Mouse (Mus musculus) MEL (cell line): ENCODE results near the gene Arhgap28.

Experiments used
- CHD1 ChIP-seq: IDR thresholded peaks from 2 replicates; pipeline ENCODE4 v1.6.1; 2012; ENCODE audit warnings: low read depth, mild to moderate bottlenecking, inconsistent platforms, low read length, improper control_type of control experiment
- CTCF ChIP-seq, 3 experiments: IDR thresholded peaks in 2 of 3; conservative IDR thresholded peaks in 1 of 3; 2 replicates each; pipeline ENCODE4 v1.5.1; 2011 to 2012; ENCODE audit warnings: low read length in 3 of 3, low read depth in 2 of 3, mild to moderate bottlenecking in 2 of 3, improper control_type of control experiment in 1 of 3, inconsistent platforms in 1 of 3, mixed read lengths in 1 of 3, moderate library complexity in 1 of 3; ENCODE audit not compliant: control insufficient read depth in 1 of 3, insufficient read depth in 1 of 3, poor library complexity in 1 of 3, severe bottlenecking in 1 of 3
- EP300 ChIP-seq, 2 experiments: IDR thresholded peaks; 2 replicates each; pipeline ENCODE4 v1.6.1; 2011; ENCODE audit warnings: improper control_type of control experiment in 2 of 2, low read length in 2 of 2, low read depth in 1 of 2, mild to moderate bottlenecking in 1 of 2
- GATA1 ChIP-seq: IDR thresholded peaks from 2 replicates; pipeline ENCODE4 v1.6.1; 2011; ENCODE audit warnings: low read depth, low read length, improper control_type of control experiment
- MAX ChIP-seq: IDR thresholded peaks from 2 replicates; pipeline ENCODE4 v1.6.1; 2011; ENCODE audit warnings: low read length, improper control_type of control experiment
- MAZ ChIP-seq: IDR thresholded peaks from 2 replicates; pipeline ENCODE4 v1.6.1; 2012; ENCODE audit warnings: low read depth, mild to moderate bottlenecking, inconsistent platforms, low read length, improper control_type of control experiment
- POLR2A ChIP-seq, 2 experiments: IDR thresholded peaks; 2 replicates each; pipeline ENCODE4 v1.6.1; 2011 to 2012; ENCODE audit warnings: low read length in 2 of 2, mild to moderate bottlenecking in 2 of 2, control low read depth in 1 of 2, improper control_type of control experiment in 1 of 2, low read depth in 1 of 2, moderate library complexity in 1 of 2; ENCODE audit not compliant: control insufficient read depth in 1 of 2, insufficient read depth in 1 of 2, poor library complexity in 1 of 2
- POLR2AphosphoS5 ChIP-seq: IDR thresholded peaks from 2 replicates; pipeline ENCODE4 v1.6.1; 2012; ENCODE audit warnings: low read depth, borderline replicate concordance, mild to moderate bottlenecking, inconsistent platforms, low read length, moderate library complexity, mixed read lengths
- TBP ChIP-seq: IDR thresholded peaks from 2 replicates; pipeline ENCODE4 v1.8.0; 2011; ENCODE audit warnings: low read depth, low read length, improper control_type of control experiment
- ZKSCAN1 ChIP-seq: IDR thresholded peaks from 2 replicates; pipeline ENCODE4 v1.6.1; 2012; ENCODE audit warnings: low read depth, mild to moderate bottlenecking, inconsistent platforms, low read length, improper control_type of control experiment, moderate library complexity

GRCm38 (mm10) chr17:67902847-67903246 is 101.1 kb downstream of the Arhgap28 start:
- TF ChIP-seq CTCF (IDR thresholded peaks at IDR 0.05 in 2 of 3, conservative IDR thresholded peaks at IDR 0.05 in 1 of 3; ENCODE audit: control insufficient read depth in 1 of 3, insufficient read depth in 1 of 3, low read depth in 2 of 3, low read length in 3 of 3, poor library complexity in 1 of 3, severe bottlenecking in 1 of 3), result no peak
- no peak for TF ChIP-seq CHD1
- no peak for TF ChIP-seq TBP
- TF ChIP-seq EP300 (IDR thresholded peaks at IDR 0.05; ENCODE audit: low read depth in 1 of 2, low read length in 2 of 2), result no peak
- no peak for TF ChIP-seq POLR2A (IDR thresholded peaks at IDR 0.05; ENCODE audit: control insufficient read depth in 1 of 2, insufficient read depth in 1 of 2, low read depth in 1 of 2, low read length in 2 of 2, poor library complexity in 1 of 2)
- TF ChIP-seq GATA1, result no peak
- no peak for TF ChIP-seq POLR2AphosphoS5
- TF ChIP-seq ZKSCAN1, result no peak
- no peak for TF ChIP-seq MAX
- no peak for TF ChIP-seq MAZ
